Mouse (Mus musculus): ENCODE results near the gene Gm20547. TPM values are rescaled to one million over a fixed set of nuclear protein-coding genes. Genes with fewer than 3 reads are reported as not detected.

Gene Gm20547
- polyA plus RNA-seq (2016; fragmentation: Nextera tagmentation; extraction: Ambion mirVana) = 0.18 TPM in 1 of 2 replicates, not detected in the other

DNA sequence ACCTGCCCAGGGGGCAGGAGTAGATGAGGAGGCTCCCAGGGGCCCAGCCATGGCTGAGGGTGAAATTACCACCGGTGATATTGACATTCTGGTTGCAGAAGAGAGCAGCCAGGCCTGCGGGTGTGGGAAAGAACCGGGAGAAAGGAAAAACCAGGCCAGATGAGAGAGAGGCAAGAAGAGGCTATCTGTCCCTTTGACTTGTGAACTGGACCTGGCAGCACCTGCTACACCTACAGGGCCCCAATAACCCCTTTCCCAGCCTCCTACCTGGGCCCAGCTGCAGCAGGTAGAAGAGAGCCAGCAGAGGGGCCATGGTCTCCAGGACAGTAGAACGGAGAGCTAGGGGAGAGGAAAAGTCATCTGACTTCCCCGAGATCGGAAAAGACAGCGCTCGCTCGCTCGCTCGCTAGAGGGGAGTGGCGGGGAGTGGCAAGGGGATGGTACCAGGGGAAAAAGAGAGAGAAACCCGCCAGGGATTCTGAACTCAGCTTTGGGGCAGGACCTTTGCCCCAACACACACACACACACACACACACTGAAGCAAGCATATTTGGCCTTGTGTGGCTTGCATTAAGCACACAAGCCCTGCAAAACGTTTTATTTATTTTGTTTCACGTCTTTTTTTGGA, at the start of gene Gm20547:
Gene Gm20547, minus strand, starts transcription at position 360 of the 628 bp plus-strand sequence.
- ATAC-seq (ENCODE audit: insufficient number of reproducible peaks, insufficient read depth, low FRiP score, low TSS enrichment, low read depth) = no peak
- WGBS = 8% methylated on average over 15 of the region's 15 CpGs
- no peaks in the 10 kb centered on the region for H3K9me3 ChIP-seq
- H3K4me1 ChIP-seq (replicated peaks) = peaks cover 8% of the 10 kb centered on the region; the same call in 1 of the 2 replicates
- no peak within 1 kb of the TSS for H3K9ac ChIP-seq (replicated peaks)
- peak within 1 kb of the TSS; percentile 13; the same call in 1 of the 2 replicates for H3K4me2 ChIP-seq
- no peaks in the 10 kb centered on the region for H3K36me3 ChIP-seq
- H3K4me3 ChIP-seq (replicated peaks) = no peak within 1 kb of the TSS
- peaks cover 20% of the 10 kb centered on the region for H3K27me3 ChIP-seq
- no peak within 1 kb of the TSS for H3K27ac ChIP-seq

DNA sequence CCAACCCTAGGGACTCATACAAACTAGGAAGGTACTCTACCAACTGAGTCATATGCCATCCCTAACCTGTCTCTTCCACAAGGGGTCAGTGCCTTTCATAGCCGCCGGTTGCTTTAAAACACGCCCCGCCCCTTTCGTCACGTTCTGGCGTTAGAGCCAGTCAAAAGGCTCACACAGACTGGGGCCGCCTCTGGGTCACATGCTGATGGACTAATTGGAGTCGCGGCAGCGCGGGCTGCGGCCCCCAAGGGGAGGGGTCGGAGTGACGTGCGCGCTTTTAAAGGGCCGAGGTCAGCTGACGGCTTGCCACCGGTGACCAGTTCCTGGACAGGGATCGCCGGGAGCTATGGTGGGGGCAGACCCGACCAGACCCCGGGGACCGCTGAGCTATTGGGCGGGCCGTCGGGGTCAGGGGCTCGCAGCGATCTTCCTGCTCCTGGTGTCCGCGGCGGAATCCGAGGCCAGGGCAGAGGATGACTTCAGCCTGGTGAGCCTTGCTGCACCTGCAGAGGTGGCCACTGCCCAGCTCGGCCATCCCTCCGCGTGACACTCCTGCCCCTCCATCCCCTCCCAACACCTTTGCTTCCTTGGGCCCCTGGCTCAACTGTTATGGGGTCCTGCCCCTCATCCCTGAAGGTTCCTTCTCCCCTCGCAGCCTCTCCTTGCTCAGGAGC, 49.4 kb upstream of the Gm20547 start, which contains the start of gene Neu1:
Gene Neu1, plus strand, starts transcription at position 193 of the 674 bp plus-strand sequence.
- Histone ChIP-seq H3K27ac (peak within 1 kb of the TSS; percentile 56; the same call in 1 of the 2 replicates), H3K4me1 (replicated peaks) (peaks cover 8% of the 10 kb centered on the region), H3K27me3 (no peaks in the 10 kb centered on the region), H3K9me3 (no peaks in the 10 kb centered on the region), H3K9ac (replicated peaks) (peak within 1 kb of the TSS; percentile 75), H3K4me2 (peak within 1 kb of the TSS; percentile 98), H3K36me3 (peaks cover 22% of the 10 kb centered on the region), H3K4me3 (replicated peaks) (peak within 1 kb of the TSS; percentile 71)
- peak; percentile 94 for ATAC-seq (ENCODE audit: insufficient number of reproducible peaks, insufficient read depth, low FRiP score, low TSS enrichment, low read depth)
- under 1% methylated on average over 38 of the region's 38 CpGs for WGBS

DNA sequence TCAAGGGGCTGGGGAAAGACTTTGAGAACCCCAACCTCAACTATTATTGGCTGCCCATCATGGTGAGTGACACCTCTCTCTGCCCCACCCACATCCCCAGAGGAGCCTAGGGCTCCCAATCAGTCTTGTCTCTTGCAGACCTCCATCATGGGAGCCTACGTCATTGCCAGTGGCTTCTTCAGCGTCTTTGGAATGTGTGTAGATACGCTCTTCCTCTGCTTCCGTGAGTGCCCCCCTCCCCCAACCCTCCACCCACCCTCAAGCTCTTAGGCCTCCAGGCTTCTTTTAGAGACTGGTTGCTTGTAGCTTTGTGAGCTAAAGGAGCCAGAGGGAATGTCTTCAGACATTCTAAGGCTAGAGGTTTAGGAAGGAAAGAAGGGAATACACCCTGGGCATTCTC, 47.0 kb upstream of the Gm20547 start:
- 68% methylated on average over 4 of the region's 4 CpGs for WGBS
- Histone ChIP-seq H3K36me3 (peaks cover 4% of the 10 kb centered on the region; the same call in 1 of the 2 replicates), H3K27me3 (no peaks in the 10 kb centered on the region), H3K27ac (no peak overlapping the region), H3K4me1 (replicated peaks) (peaks cover 8% of the 10 kb centered on the region), H3K9ac (replicated peaks) (no peak overlapping the region), H3K4me3 (replicated peaks) (no peak overlapping the region), H3K4me2 (no peak overlapping the region), H3K9me3 (no peaks in the 10 kb centered on the region)
- no peak for ATAC-seq (ENCODE audit: insufficient number of reproducible peaks, insufficient read depth, low FRiP score, low TSS enrichment, low read depth)

DNA sequence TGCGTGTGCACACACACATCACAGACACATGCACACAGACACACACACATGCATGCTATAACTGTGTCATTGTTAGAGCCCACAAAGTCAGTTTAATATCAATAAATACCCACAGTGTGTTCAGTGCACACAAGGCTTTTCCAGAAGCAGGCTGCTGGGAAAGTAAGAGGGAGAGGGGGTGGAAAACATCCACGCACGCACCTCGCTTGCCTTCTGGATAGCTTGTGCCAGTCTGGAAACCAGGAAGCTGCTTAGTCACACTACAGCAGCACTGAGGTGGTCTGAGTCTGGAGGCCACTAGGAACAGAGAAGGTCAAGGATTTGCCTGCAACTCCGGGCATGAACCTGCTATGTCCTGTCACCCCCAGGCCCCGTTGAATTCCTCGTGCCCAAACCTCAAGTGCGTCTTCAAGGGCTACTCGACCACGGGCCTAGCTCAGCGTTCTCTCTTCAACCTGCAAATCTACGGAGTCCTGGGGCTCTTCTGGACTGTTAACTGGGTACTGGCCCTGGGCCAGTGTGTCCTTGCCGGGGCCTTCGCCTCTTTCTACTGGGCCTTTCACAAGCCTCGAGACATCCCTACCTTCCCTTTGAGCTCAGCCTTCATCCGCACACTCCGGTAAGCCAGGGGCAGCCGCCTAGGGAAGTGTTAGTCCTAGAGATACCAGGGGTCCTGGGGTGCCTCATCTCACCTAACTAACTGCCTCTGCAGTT, 45.6 kb upstream of the Gm20547 start:
- Histone ChIP-seq H3K27me3 (no peaks in the 10 kb centered on the region), H3K4me2 (no peak overlapping the region), H3K9ac (replicated peaks) (no peak overlapping the region), H3K9me3 (no peaks in the 10 kb centered on the region), H3K27ac (no peak overlapping the region), H3K4me3 (replicated peaks) (no peak overlapping the region), H3K36me3 (no peaks in the 10 kb centered on the region), H3K4me1 (replicated peaks) (peaks cover 8% of the 10 kb centered on the region)
- WGBS = 88% methylated on average over 18 of the region's 18 CpGs
- no peak for ATAC-seq (ENCODE audit: insufficient number of reproducible peaks, insufficient read depth, low FRiP score, low TSS enrichment, low read depth)

DNA sequence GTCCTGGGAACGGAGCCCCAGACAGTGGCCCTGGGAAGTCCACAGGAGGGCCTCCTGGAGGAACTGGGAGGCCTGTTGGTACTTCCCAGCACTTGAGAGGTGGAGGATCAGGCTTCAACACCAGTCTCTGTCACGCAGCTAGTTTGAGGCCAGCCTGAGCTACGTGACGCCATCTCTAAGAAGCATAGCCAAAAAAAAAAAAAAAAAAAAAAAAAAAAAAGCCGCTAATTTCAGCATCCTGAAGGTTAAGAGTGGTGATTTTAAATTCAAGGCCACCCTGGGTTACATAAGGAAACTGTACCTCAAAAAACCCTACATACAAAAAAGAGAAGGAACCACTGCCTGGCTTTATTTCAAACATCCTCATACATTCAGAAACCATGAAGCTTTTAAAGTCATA, 42.4 kb upstream of the Gm20547 start:
- no peaks in the 10 kb centered on the region for H3K9me3 ChIP-seq
- H3K4me2 ChIP-seq = no peak overlapping the region
- no peaks in the 10 kb centered on the region for H3K36me3 ChIP-seq
- 74% methylated on average over 5 of the region's 5 CpGs for WGBS
- no peak overlapping the region for H3K9ac ChIP-seq (replicated peaks)
- H3K27me3 ChIP-seq = no peaks in the 10 kb centered on the region
- H3K4me3 ChIP-seq (replicated peaks) = no peak overlapping the region
- no peak overlapping the region for H3K27ac ChIP-seq
- no peaks in the 10 kb centered on the region for H3K4me1 ChIP-seq (replicated peaks)
- ATAC-seq (ENCODE audit: insufficient number of reproducible peaks, insufficient read depth, low FRiP score, low TSS enrichment, low read depth) = no peak

DNA sequence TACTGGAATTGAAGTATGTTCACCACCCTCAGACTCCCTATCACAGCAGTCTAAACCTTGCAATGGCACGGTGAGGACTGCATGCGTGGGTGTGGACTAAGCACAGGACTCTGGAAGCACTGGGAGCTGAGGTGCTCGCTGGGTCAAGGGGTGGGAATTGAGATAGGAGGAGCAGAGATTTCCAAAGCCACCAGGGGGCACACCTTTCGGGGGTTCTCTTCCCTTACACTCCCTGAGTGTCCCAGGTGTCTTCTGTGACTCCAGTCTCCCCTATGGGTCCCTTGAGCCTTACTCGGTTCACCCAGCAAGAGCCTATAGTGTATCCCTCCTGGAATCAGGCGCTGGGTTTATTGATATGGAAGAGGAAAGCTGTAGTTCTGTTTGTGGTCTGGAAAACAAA, 41.1 kb upstream of the Gm20547 start:
- H3K4me1 ChIP-seq (replicated peaks) = no peaks in the 10 kb centered on the region

DNA sequence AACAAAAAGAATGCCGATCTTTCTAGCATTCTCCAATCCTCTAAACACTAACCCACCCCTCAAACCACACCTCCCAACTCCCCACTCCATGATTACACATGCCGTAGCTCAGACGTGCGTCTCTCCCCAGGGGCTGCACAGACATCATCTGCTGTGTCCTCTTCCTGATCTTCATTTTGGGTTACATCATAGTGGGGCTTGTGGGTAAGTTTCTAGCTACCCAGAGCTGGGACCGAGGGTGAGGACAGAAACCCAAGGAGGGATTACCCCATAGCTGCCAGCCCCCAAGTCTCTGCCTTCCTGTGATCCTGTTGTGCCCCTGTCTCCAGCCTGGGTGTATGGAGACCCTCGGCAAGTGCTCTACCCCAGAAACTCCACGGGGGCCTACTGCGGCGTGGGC, 35.3 kb upstream of the Gm20547 start:
- 80% methylated on average over 9 of the region's 9 CpGs for WGBS
- H3K9me3 ChIP-seq = no peaks in the 10 kb centered on the region
- H3K36me3 ChIP-seq = peaks cover 19% of the 10 kb centered on the region
- H3K27me3 ChIP-seq = no peaks in the 10 kb centered on the region
- H3K4me1 ChIP-seq (replicated peaks) = peaks cover 9% of the 10 kb centered on the region; the same call in 1 of the 2 replicates
- no peak overlapping the region for H3K4me3 ChIP-seq (replicated peaks)
- no peak overlapping the region for H3K27ac ChIP-seq
- ATAC-seq (ENCODE audit: insufficient number of reproducible peaks, insufficient read depth, low FRiP score, low TSS enrichment, low read depth) = no peak
- H3K4me2 ChIP-seq = no peak overlapping the region
- H3K9ac ChIP-seq (replicated peaks) = no peak overlapping the region

More for the DNA sequence above, 41.1 kb upstream of the Gm20547 start:
- no peak overlapping the region for H3K4me3 ChIP-seq (replicated peaks)
- no peaks in the 10 kb centered on the region for H3K27me3 ChIP-seq
- no peaks in the 10 kb centered on the region for H3K36me3 ChIP-seq
- 55% methylated on average over 6 of the region's 6 CpGs for WGBS
- ATAC-seq (ENCODE audit: insufficient number of reproducible peaks, insufficient read depth, low FRiP score, low TSS enrichment, low read depth) = no peak
- H3K9me3 ChIP-seq = no peaks in the 10 kb centered on the region
- no peak overlapping the region for H3K9ac ChIP-seq (replicated peaks)
- no peak overlapping the region for H3K27ac ChIP-seq
- no peak overlapping the region for H3K4me2 ChIP-seq

DNA sequence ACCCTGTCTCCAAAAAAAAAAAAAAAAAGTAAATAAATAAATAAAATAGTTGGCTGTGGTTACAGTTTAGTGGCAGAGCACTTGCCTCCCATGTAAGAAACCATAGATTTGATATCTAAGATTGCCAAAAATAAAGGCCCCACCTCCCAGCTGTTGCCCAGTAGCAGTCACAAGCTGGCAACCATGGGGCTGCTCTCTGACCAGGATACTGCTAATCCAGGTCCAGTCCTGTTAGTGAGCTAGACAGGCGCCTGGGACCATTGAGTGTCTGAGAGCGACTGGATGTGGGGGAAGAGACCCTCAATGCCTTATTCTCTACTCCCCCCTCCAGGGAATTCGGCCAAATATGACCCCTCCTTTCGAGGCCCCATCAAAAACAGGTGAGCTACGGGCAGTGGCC, 34.5 kb upstream of the Gm20547 start:
- WGBS = 82% methylated on average over 5 of the region's 5 CpGs
- H3K27ac ChIP-seq = no peak overlapping the region
- no peak overlapping the region for H3K4me2 ChIP-seq
- no peak overlapping the region for H3K4me3 ChIP-seq (replicated peaks)
- no peak for ATAC-seq (ENCODE audit: insufficient number of reproducible peaks, insufficient read depth, low FRiP score, low TSS enrichment, low read depth)
- H3K9me3 ChIP-seq = no peaks in the 10 kb centered on the region
- H3K9ac ChIP-seq (replicated peaks) = no peak overlapping the region
- H3K27me3 ChIP-seq = no peaks in the 10 kb centered on the region
- peaks cover 9% of the 10 kb centered on the region; the same call in 1 of the 2 replicates for H3K4me1 ChIP-seq (replicated peaks)
- H3K36me3 ChIP-seq = peaks cover 28% of the 10 kb centered on the region

DNA sequence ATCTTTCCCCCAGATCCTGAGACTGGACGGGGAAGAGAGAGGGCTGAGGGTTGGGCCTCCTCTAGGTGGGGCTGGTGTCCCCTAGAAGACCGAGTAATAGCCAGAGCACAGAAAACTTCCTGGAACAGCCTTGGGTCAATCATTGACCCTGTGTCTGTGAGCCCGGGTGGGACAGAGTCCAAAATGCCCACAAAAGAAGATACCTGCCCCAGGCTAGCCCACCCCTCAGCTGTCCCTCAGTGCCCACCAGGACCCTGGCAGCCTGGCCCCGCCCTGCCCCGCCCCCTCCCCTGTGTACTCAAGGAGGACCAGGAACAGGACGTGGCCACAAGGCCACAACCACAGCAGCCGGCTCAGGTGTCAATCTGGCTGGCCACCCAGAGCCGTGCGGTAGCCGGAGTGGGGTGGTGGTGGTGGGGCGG, 33.6 kb upstream of the Gm20547 start:
- H3K27me3 ChIP-seq = no peaks in the 10 kb centered on the region
- ATAC-seq (ENCODE audit: insufficient number of reproducible peaks, insufficient read depth, low FRiP score, low TSS enrichment, low read depth) = 0 out of 2 replicates have a peak, but pooled peaks have one; percentile 11
- no peak overlapping the region for H3K4me3 ChIP-seq (replicated peaks)
- H3K27ac ChIP-seq = peak overlapping the region; percentile 45; the same call in 1 of the 2 replicates
- H3K36me3 ChIP-seq = peaks cover 37% of the 10 kb centered on the region
- H3K4me1 ChIP-seq (replicated peaks) = peaks cover 9% of the 10 kb centered on the region; the same call in 1 of the 2 replicates
- WGBS = 14% methylated on average over 11 of the region's 11 CpGs
- 0 out of 2 replicates have a peak overlapping the region, but pooled peaks have one; percentile 17 for H3K4me2 ChIP-seq
- H3K9ac ChIP-seq (replicated peaks) = no peak overlapping the region; the same call in 1 of the 2 replicates
- no peaks in the 10 kb centered on the region for H3K9me3 ChIP-seq

DNA sequence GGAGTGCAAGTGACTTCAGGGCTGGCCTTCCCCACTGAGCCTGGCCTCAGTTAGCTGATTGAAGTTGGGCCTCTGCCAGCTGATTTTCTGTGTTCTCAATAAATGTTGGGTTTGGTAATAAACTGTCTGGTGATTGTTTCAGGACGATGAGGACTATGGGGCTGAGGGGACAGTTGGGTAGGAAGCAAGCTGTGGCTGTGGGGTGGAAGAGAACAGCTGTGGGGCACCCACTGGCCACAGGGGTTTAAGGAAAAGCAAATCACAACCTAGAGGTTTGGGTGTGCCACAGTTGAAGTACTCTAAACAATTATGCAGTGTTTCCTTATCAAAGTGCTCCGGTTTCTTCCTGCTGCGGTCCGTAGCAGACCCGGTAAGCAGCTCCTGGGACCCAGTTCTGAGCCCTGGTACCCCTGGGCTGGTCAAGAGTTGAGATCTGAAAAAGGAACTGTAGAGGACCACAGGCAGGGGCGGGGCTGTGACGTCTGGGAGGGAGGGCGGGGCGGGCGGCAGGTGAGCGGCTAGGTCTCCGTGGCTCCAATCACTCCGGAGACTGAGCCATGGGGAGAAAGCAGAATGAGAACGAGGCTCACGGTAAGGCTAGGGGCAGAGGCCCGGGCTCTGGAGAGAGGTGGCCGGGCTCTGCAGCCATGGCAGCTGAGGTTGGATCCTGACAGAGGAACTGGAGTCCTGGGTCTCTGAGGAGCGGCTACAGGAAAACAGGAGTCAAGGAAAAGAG, 32.3 kb upstream of the Gm20547 start, which contains the start of gene Slc44a4:
Gene Slc44a4, plus strand, starts transcription at position 537 of the 736 bp plus-strand sequence.
- Histone ChIP-seq H3K9ac (replicated peaks) (peak within 1 kb of the TSS; percentile 27; the same call in 1 of the 2 replicates), H3K27me3 (no peaks in the 10 kb centered on the region), H3K9me3 (no peaks in the 10 kb centered on the region), H3K27ac (no peak within 1 kb of the TSS; the same call in 1 of the 2 replicates), H3K4me3 (replicated peaks) (no peak within 1 kb of the TSS), H3K36me3 (peaks cover 50% of the 10 kb centered on the region), H3K4me1 (replicated peaks) (peaks cover 9% of the 10 kb centered on the region; the same call in 1 of the 2 replicates), H3K4me2 (0 out of 2 replicates have a peak within 1 kb of the TSS, but pooled peaks have one; percentile 17)
- WGBS = 37% methylated on average over 18 of the region's 18 CpGs
- no peak for ATAC-seq (ENCODE audit: insufficient number of reproducible peaks, insufficient read depth, low FRiP score, low TSS enrichment, low read depth)
